Mouse (Mus musculus): ENCODE measurements around the gene Tmem53. TPM values are rescaled to one million over a fixed set of nuclear protein-coding genes. Genes with fewer than 3 reads are reported as not detected.

The Tmem53 gene
- total and polyA plus RNA-seq, 2 experiments from 2014 or later = 11.6 to 12.4 TPM

GRCm38 (mm10) chr4:117305461-117305860 lies 53.7 kb downstream of the Tmem53 start:
- no peak for ATAC-seq
- no peak overlapping the region for H3K4me3 ChIP-seq (ENCODE audit: low read depth, low read length)
- 71% methylated on average over 7 of the region's 7 CpGs for WGBS

GRCm38 (mm10) chr4:117307270-117307669 lies 55.5 kb downstream of the Tmem53 start:
- DNase-seq = no peak
- no peak overlapping the region for H3K4me3 ChIP-seq (ENCODE audit: low read depth, low read length)
- no peak overlapping the region for H3K9ac ChIP-seq
- no peaks in the 10 kb centered on the region for H3K4me1 ChIP-seq (ENCODE audit: insufficient read depth)
- no peaks in the 10 kb centered on the region for H3K36me3 ChIP-seq (ENCODE audit: insufficient read depth)
- no peak overlapping the region for H3K4me2 ChIP-seq (ENCODE audit: low read depth)
- WGBS = 65% methylated on average over 6 of the region's 6 CpGs
- H3K27me3 ChIP-seq (ENCODE audit: insufficient read depth, low read length) = peaks cover 34% of the 10 kb centered on the region
- H3K27ac ChIP-seq (ENCODE audit: low read depth, low read length) = no peak overlapping the region
- H3K9me3 ChIP-seq (ENCODE audit: low read length) = no peaks in the 10 kb centered on the region
- no peak for ATAC-seq
- no peak for TF ChIP-seq CTCF (IDR thresholded peaks at IDR 0.05; ENCODE audit: low read depth)

More at GRCm38 (mm10) chr4:117305461-117305860, 53.7 kb downstream of the Tmem53 start:
- no peak overlapping the region for H3K9ac ChIP-seq
- no peaks in the 10 kb centered on the region for H3K9me3 ChIP-seq (ENCODE audit: low read length)
- no peak overlapping the region for H3K4me2 ChIP-seq (ENCODE audit: low read depth)
- no peaks in the 10 kb centered on the region for H3K36me3 ChIP-seq (ENCODE audit: insufficient read depth)
- peaks cover 38% of the 10 kb centered on the region for H3K27me3 ChIP-seq (ENCODE audit: insufficient read depth, low read length)
- H3K27ac ChIP-seq (ENCODE audit: low read depth, low read length) = no peak overlapping the region
- no peak for TF ChIP-seq CTCF (IDR thresholded peaks at IDR 0.05; ENCODE audit: low read depth)
- DNase-seq = no peak
- no peaks in the 10 kb centered on the region for H3K4me1 ChIP-seq (ENCODE audit: insufficient read depth)

- H3K4me3 ChIP-seq (ENCODE audit: low read depth, low read length) = no peak overlapping the region
- 79% methylated on average over 1 of the region's 1 CpGs for WGBS
- H3K27me3 ChIP-seq (ENCODE audit: insufficient read depth, low read length) = peaks cover 27% of the 10 kb centered on the region
- H3K4me1 ChIP-seq (ENCODE audit: insufficient read depth) = no peaks in the 10 kb centered on the region
- no peaks in the 10 kb centered on the region for H3K9me3 ChIP-seq (ENCODE audit: low read length)
- H3K27ac ChIP-seq (ENCODE audit: low read depth, low read length) = no peak overlapping the region
- no peak overlapping the region for H3K9ac ChIP-seq
- 0 out of 2 replicates have a peak, but pooled peaks have one; percentile 14 for TF ChIP-seq CTCF (IDR thresholded peaks at IDR 0.05; ENCODE audit: low read depth)
- ATAC-seq = no peak
- DNase-seq = no peak
- no peak overlapping the region for H3K4me2 ChIP-seq (ENCODE audit: low read depth)
- H3K36me3 ChIP-seq (ENCODE audit: insufficient read depth) = no peaks in the 10 kb centered on the region
These were observed 57.7 kb downstream of the Tmem53 start for GRCm38 (mm10) chr4:117309427-117309826.

- no peak overlapping the region for H3K4me3 ChIP-seq (ENCODE audit: low read depth, low read length)
- no peak overlapping the region for H3K9ac ChIP-seq
- ATAC-seq (no peak), DNase-seq (no peak)
- no peak for TF ChIP-seq CTCF (IDR thresholded peaks at IDR 0.05; ENCODE audit: low read depth)
- 42% methylated on average over 5 of the region's 5 CpGs for WGBS
- no peak overlapping the region for H3K4me2 ChIP-seq (ENCODE audit: low read depth)
- no peak overlapping the region for H3K27ac ChIP-seq (ENCODE audit: low read depth, low read length)
- no peaks in the 10 kb centered on the region for H3K9me3 ChIP-seq (ENCODE audit: low read length)
- no peaks in the 10 kb centered on the region for H3K36me3 ChIP-seq (ENCODE audit: insufficient read depth)
- H3K4me1 ChIP-seq (ENCODE audit: insufficient read depth) = no peaks in the 10 kb centered on the region
- peaks cover 13% of the 10 kb centered on the region; the same call in 1 of the 2 replicates for H3K27me3 ChIP-seq (ENCODE audit: insufficient read depth, low read length)
These were observed 60.1 kb downstream of the Tmem53 start for GRCm38 (mm10) chr4:117311891-117312290.

GRCm38 (mm10) chr4:117312416-117313084 lies 60.8 kb downstream of the Tmem53 start:
- Histone ChIP-seq H3K9me3 (ENCODE audit: low read length) (no peaks in the 10 kb centered on the region), H3K27me3 (ENCODE audit: insufficient read depth, low read length) (peaks cover 13% of the 10 kb centered on the region; the same call in 1 of the 2 replicates), H3K4me3 (ENCODE audit: low read depth, low read length) (no peak overlapping the region), H3K27ac (ENCODE audit: low read depth, low read length) (no peak overlapping the region), H3K4me1 (ENCODE audit: insufficient read depth) (no peaks in the 10 kb centered on the region), H3K4me2 (ENCODE audit: low read depth) (no peak overlapping the region), H3K9ac (no peak overlapping the region), H3K36me3 (ENCODE audit: insufficient read depth) (no peaks in the 10 kb centered on the region)
- TF ChIP-seq CTCF (IDR thresholded peaks at IDR 0.05; ENCODE audit: low read depth) = no peak
- no peak for ATAC-seq
- 12% methylated on average over 26 of the region's 26 CpGs for WGBS
- no peak for DNase-seq

- Histone ChIP-seq H3K4me3 (ENCODE audit: low read depth, low read length) (no peak overlapping the region), H3K27me3 (ENCODE audit: insufficient read depth, low read length) (peaks cover 13% of the 10 kb centered on the region; the same call in 1 of the 2 replicates), H3K9ac (no peak overlapping the region), H3K4me2 (ENCODE audit: low read depth) (no peak overlapping the region), H3K27ac (ENCODE audit: low read depth, low read length) (no peak overlapping the region), H3K36me3 (ENCODE audit: insufficient read depth) (no peaks in the 10 kb centered on the region), H3K9me3 (ENCODE audit: low read length) (no peaks in the 10 kb centered on the region), H3K4me1 (ENCODE audit: insufficient read depth) (no peaks in the 10 kb centered on the region)
- DNase-seq (no peak), ATAC-seq (no peak)
- WGBS = 10% methylated on average over 4 of the region's 4 CpGs
- peak; percentile 55 for TF ChIP-seq CTCF (IDR thresholded peaks at IDR 0.05; ENCODE audit: low read depth)
These were observed 61.3 kb downstream of the Tmem53 start for GRCm38 (mm10) chr4:117313085-117313424.

- Histone ChIP-seq H3K4me3 (ENCODE audit: low read depth, low read length) (no peak overlapping the region), H3K36me3 (ENCODE audit: insufficient read depth) (no peaks in the 10 kb centered on the region), H3K27me3 (ENCODE audit: insufficient read depth, low read length) (peaks cover 13% of the 10 kb centered on the region), H3K4me1 (ENCODE audit: insufficient read depth) (no peaks in the 10 kb centered on the region), H3K27ac (ENCODE audit: low read depth, low read length) (no peak overlapping the region), H3K4me2 (ENCODE audit: low read depth) (no peak overlapping the region), H3K9ac (no peak overlapping the region), H3K9me3 (ENCODE audit: low read length) (no peaks in the 10 kb centered on the region)
- TF ChIP-seq CTCF (IDR thresholded peaks at IDR 0.05; ENCODE audit: low read depth) = no peak
- DNase-seq (no peak), ATAC-seq (no peak)
- 79% methylated on average over 16 of the region's 16 CpGs for WGBS
These were observed 63.2 kb downstream of the Tmem53 start for GRCm38 (mm10) chr4:117314849-117315500.

All from forebrain, postnatal 0 days (tissue).